Mouse (Mus musculus) G1E-ER4 (cell line): ENCODE data around the gene Acot5. TPM values are rescaled to one million over a fixed set of nuclear protein-coding genes. Genes with fewer than 3 reads are reported as not detected.

Experiments used
- GATA1 ChIP-seq: IDR thresholded peaks from one replicate; pipeline ENCODE4 v1.8.0; 2012; ENCODE audit warnings: low read length, inconsistent platforms
- polyA plus RNA-seq: library from polyadenylated mRNA; stranded (reverse); fragments of >175 nt; gene quantifications from 2 replicates; pipeline ENCODE4 v1.2.3, GENCODE M21; 2012

Gene Acot5
- polyA plus RNA-seq, 1 experiment, result not detected

DNA sequence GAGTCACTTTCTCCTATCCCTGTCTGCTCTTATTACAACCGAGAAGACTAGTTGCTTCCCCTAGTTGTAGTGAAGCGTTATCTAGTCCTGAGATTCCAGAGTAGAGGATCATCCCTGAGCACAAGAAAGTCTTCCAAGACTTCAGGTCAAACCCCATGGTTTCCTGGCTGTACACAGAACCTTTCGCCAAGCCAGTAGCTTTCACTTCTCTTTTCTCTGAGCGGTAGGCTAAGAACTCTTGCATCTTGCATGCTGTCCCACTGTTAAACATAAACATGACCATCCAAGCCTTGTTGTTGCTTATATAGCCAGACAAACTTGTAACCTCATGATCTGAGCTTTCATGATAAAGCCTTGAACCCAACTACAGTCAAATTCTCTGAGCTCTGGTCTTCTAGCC is 41.7 kb downstream of the Acot5 start:
- no peak for TF ChIP-seq GATA1

DNA sequence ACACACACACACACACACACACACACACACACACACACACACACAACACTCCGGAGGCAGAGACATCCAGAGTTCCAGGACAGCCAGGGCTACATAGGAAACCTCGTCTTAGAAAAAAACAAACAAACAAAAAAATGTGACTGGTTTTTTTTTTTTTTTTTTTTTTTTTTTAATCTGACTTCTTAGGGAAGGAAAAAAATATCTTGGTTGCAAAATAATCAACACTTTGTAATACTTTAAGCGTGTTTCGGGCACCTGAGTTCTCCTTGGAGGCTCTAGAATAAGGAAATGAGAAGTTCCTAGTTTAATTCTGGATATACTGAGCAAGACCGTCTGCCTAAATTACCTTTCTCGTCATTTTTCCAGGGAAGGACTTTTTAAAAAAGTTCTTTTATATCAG is 44.6 kb downstream of the Acot5 start:
- TF ChIP-seq GATA1, result no peak

DNA sequence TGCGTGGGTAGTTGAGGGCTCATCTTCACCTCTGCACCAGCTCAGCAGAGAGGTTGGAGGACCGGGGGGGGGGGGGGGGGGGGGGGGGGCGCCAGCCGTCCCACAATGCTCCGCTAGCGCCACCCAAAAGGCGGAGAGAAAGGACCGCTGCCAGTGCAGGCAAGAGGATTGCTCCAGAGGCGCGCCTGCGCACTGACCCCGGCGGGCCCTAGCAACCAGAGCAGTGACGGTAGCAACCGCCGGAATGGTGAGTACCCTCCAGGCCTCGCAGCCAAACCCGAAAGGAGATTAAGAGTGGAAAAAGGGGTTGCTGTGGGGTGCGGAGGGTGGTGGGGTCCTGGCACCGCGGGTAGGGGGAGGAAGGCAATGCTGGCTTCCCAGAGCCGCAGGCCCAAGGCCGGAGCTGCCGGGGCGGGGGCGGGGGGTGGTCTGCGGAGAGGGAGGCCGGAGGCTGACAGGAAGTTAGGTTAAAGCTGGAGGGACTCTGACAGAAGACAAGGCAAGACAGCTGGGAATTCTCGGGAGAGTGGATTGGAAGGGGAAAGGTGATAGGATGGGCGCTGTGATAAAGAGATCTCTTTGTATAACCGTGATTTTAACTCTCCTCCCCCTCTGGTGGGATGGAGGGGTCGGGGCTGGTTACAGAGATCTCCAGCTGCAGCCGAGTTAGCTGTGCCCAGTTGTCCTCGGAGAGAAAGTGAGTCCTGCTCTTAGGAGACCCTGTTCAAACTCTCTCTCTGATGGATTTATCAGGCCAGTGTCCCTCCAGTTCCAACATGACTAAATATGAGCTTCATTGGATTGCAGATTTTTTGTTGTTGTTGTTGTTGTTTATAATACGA is 45.2 kb downstream of the Acot5 start, which contains the start of gene Dnal1:
Gene Dnal1, plus strand, starts transcription at position 214 of the 842 bp plus-strand sequence.
- no peak for TF ChIP-seq GATA1

DNA sequence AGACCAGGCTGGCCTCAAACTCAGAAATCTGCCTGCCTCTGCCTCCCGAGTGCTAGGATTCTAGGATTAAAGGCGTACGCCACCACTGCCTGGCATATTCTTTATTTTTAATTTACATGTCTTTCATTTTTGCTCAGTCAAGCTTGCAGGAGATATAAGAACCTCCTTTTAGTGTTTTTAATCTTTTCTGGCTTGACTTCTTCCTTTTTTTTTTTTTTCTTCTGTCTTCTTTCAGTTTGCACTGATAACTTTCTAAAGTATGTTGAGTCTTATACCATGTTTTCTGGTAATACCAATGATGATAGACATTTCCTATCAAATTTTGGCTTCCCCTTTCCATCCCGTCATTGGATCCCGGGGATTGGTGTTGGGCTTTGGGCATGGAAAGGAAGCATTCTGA is 50.5 kb downstream of the Acot5 start:
- TF ChIP-seq GATA1, result no peak

Other genes with a start within 250 kb of the Acot5 start
- 24.1 and 25.9 TPM in 2 replicates for gene Numb, start 147.4 kb upstream of the Acot5 start, polyA plus RNA-seq
- gene Riox1, start 118.7 kb upstream of the Acot5 start, polyA plus RNA-seq, result 89.8 and 95.7 TPM in 2 replicates
- gene Heatr4, start 84.5 kb upstream of the Acot5 start, polyA plus RNA-seq, result not detected in 2 replicates
- gene Acot2, start 81.5 kb upstream of the Acot5 start, polyA plus RNA-seq, result not detected in 2 replicates
- gene Acot1, start 59.8 kb upstream of the Acot5 start, polyA plus RNA-seq, result not detected in 2 replicates
- gene Acot4, start 30.9 kb upstream of the Acot5 start, polyA plus RNA-seq, result not detected in 2 replicates
- gene Gm49366, start 30.4 kb upstream of the Acot5 start, polyA plus RNA-seq, result not detected in 2 replicates
- not detected in 2 replicates for gene Acot3, start 17.2 kb upstream of the Acot5 start, polyA plus RNA-seq
- not detected in 2 replicates for gene Acot6, start 31.3 kb downstream of the Acot5 start, polyA plus RNA-seq
- gene Dnal1, start 45.0 kb downstream of the Acot5 start, polyA plus RNA-seq, result not detected in 2 replicates
- 0.11 and 0.14 TPM in 2 replicates for gene Pnma1, start 79.2 kb downstream of the Acot5 start, polyA plus RNA-seq
- 101 and 107 TPM in 2 replicates for gene Elmsan1, start 149.6 kb downstream of the Acot5 start, polyA plus RNA-seq
- gene Ptgr2, start 215.9 kb downstream of the Acot5 start, polyA plus RNA-seq, result 5.6 and 6.2 TPM in 2 replicates
- gene Zfp410, start 247.5 kb downstream of the Acot5 start, polyA plus RNA-seq, result 1.5 and 1.8 TPM in 2 replicates